ENCODE assay signal across 8 mouse cellular contexts in genomic region chr5:110106901-110107564, GRCm38 (mm10). TPM values are rescaled to one million over a fixed set of nuclear protein-coding genes. Genes with fewer than 3 reads are reported as not detected.
DNase-seq lines count a peak whose midpoint lies in the region; ATAC-seq and TF ChIP-seq lines count a peak whose summit lies in the region.

No protein-coding gene starts in this region.

- H3K9me3 ChIP-seq in midbrain, postnatal 0 days (ENCODE audit: low read length): no peaks in the 10 kb centered on the region

- H3K36me3 ChIP-seq in midbrain, postnatal 0 days (ENCODE audit: insufficient read depth, low read length): peaks cover 30% of the 10 kb centered on the region

- H3K4me3 ChIP-seq in midbrain, postnatal 0 days (ENCODE audit: low read depth, low read length): peak overlapping the region; percentile 57

- peak overlapping the region; percentile 77 for H3K9ac ChIP-seq in midbrain, postnatal 0 days (replicated peaks; ENCODE audit: low read length, poor library complexity, severe bottlenecking)

- no peak for DNase-seq in cerebellum, adult 9-10 months
- DNase-seq in retina, adult 2 months (ENCODE audit: low read depth, low spot score): peak; percentile 9
- no peak for DNase-seq in retina, embryonic 14.5 days (ENCODE audit: low spot score)
- DNase-seq in gastrocnemius, postnatal 4 days (ENCODE audit: low spot score in 2 of 2): peak; percentile 27 to 57
- peak; percentile 23 to 31 for DNase-seq in left cerebral cortex, adult 18-20 months (ENCODE audit: low spot score in 2 of 2)
- no peak for DNase-seq in midbrain, postnatal 0 days (ENCODE audit: low spot score)

- H3K4me2 ChIP-seq in midbrain, postnatal 0 days (ENCODE audit: low read depth, low read length, poor library complexity, severe bottlenecking): peak overlapping the region; percentile 87

- TF ChIP-seq CTCF in midbrain, postnatal 0 days (IDR thresholded peaks at IDR 0.05): 0 out of 2 replicates have a peak, but pooled peaks have one; percentile 1

- peaks cover 11% of the 10 kb centered on the region; the same call in 1 of the 2 replicates for H3K4me1 ChIP-seq in midbrain, postnatal 0 days (ENCODE audit: insufficient read depth, low read length)

- no peaks in the 10 kb centered on the region for H3K27me3 ChIP-seq in midbrain, postnatal 0 days (ENCODE audit: insufficient read depth, low read length)

- 17% methylated on average over 40 of the region's 41 CpGs for WGBS in midbrain, postnatal 0 days

- ATAC-seq in cerebellum, adult (ENCODE audit: insufficient number of reproducible peaks, low FRiP score, low TSS enrichment): peak; percentile 7; the same call in 1 of the 2 replicates
- peak; percentile 9 for ATAC-seq in midbrain, postnatal 0 days (ENCODE audit: low FRiP score)
- no peak for ATAC-seq in granulocyte monocyte progenitor cell, adult 5-6 weeks (replicated peaks; ENCODE audit: poor library complexity, severe bottlenecking)

- H3K27ac ChIP-seq in midbrain, postnatal 0 days (ENCODE audit: low read depth, low read length): peak overlapping the region; percentile 93

RNA-seq across cellular contexts. Expression of gene Gtpbp6, which starts 1.0 kb away (rescaled TPM):
- 10 to 100 TPM; 24.5 to 29.1 TPM for total RNA-seq in gastrocnemius, postnatal 4 days (2021)
- total RNA-seq in left cerebral cortex, adult 18-20 months (2021): 10 to 100 TPM; 81.8 to 96.5 TPM
- 119 and 135 TPM in 2 replicates for total RNA-seq in midbrain, postnatal 0 days (2014; rRNA removed)
- 57.5 and 65.3 TPM in 2 replicates for polyA plus RNA-seq in midbrain, postnatal 0 days (2015; fragmentation: Nextera tagmentation; extraction: Ambion mirVana)
- total RNA-seq in granulocyte monocyte progenitor cell, adult 5-6 weeks (2014; fragmentation: Nextera tagmentation): 20.4 and 32.2 TPM in 2 replicates
- 9.2 and 14.0 TPM in 2 replicates for total RNA-seq in granulocyte monocyte progenitor cell, adult 5-6 weeks (2017)

RNA-seq across cellular contexts. Expression of gene Zfp605, which starts 2.9 kb away (rescaled TPM):
- 1 to 10 TPM; 2.9 to 4.1 TPM for total RNA-seq in gastrocnemius, postnatal 4 days (2021)
- 10 to 100 TPM; 15.5 to 15.7 TPM for total RNA-seq in left cerebral cortex, adult 18-20 months (2021)
- total RNA-seq in midbrain, postnatal 0 days (2014; rRNA removed): 10.9 and 16.4 TPM in 2 replicates
- 14.7 and 16.8 TPM in 2 replicates for polyA plus RNA-seq in midbrain, postnatal 0 days (2015; fragmentation: Nextera tagmentation; extraction: Ambion mirVana)
- total RNA-seq in granulocyte monocyte progenitor cell, adult 5-6 weeks (2014; fragmentation: Nextera tagmentation): 6.4 and 8.4 TPM in 2 replicates
- total RNA-seq in granulocyte monocyte progenitor cell, adult 5-6 weeks (2017): 3.3 and 9.3 TPM in 2 replicates

RNA-seq across cellular contexts. Expression of gene Plcxd1, which starts 7.3 kb away (rescaled TPM):
- not detected for total RNA-seq in gastrocnemius, postnatal 4 days (2021)
- total RNA-seq in left cerebral cortex, adult 18-20 months (2021): 10 to 100 TPM; 10.4 to 10.9 TPM
- 20.9 and 21.6 TPM in 2 replicates for total RNA-seq in midbrain, postnatal 0 days (2014; rRNA removed)
- 10.0 and 10.5 TPM in 2 replicates for polyA plus RNA-seq in midbrain, postnatal 0 days (2015; fragmentation: Nextera tagmentation; extraction: Ambion mirVana)
- not detected in 2 replicates for total RNA-seq in granulocyte monocyte progenitor cell, adult 5-6 weeks (2014; fragmentation: Nextera tagmentation)
- not detected in 2 replicates for total RNA-seq in granulocyte monocyte progenitor cell, adult 5-6 weeks (2017)

RNA-seq across cellular contexts. Expression of gene Gm35315, which starts 12.8 kb away (rescaled TPM):
- under 1 TPM; 0.23 to 0.29 TPM for total RNA-seq in gastrocnemius, postnatal 4 days (2021)
- total RNA-seq in left cerebral cortex, adult 18-20 months (2021): under 1 TPM; 0.40 to 0.53 TPM
- total RNA-seq in midbrain, postnatal 0 days (2014; rRNA removed): 0.28 and 0.88 TPM in 2 replicates
- polyA plus RNA-seq in midbrain, postnatal 0 days (2015; fragmentation: Nextera tagmentation; extraction: Ambion mirVana): 0.39 and 0.40 TPM in 2 replicates
- total RNA-seq in granulocyte monocyte progenitor cell, adult 5-6 weeks (2014; fragmentation: Nextera tagmentation): 0.73 and 1.7 TPM in 2 replicates
- total RNA-seq in granulocyte monocyte progenitor cell, adult 5-6 weeks (2017): 0.72 and 1.6 TPM in 2 replicates

RNA-seq across cellular contexts. Expression of gene Chfr, which starts 28.6 kb away (rescaled TPM):
- total RNA-seq in gastrocnemius, postnatal 4 days (2021): 10 to 100 TPM; 24.8 to 27.6 TPM
- 10 to 100 TPM; 42.3 to 54.0 TPM for total RNA-seq in left cerebral cortex, adult 18-20 months (2021)
- 58.0 and 70.8 TPM in 2 replicates for total RNA-seq in midbrain, postnatal 0 days (2014; rRNA removed)
- polyA plus RNA-seq in midbrain, postnatal 0 days (2015; fragmentation: Nextera tagmentation; extraction: Ambion mirVana): 62.5 and 62.6 TPM in 2 replicates
- 28.0 and 33.3 TPM in 2 replicates for total RNA-seq in granulocyte monocyte progenitor cell, adult 5-6 weeks (2014; fragmentation: Nextera tagmentation)
- 39.4 and 45.1 TPM in 2 replicates for total RNA-seq in granulocyte monocyte progenitor cell, adult 5-6 weeks (2017)

Comparison
In these comparisons a context has a peak if more than half of its experiments do, and no peak if none do; other contexts are left out.
1. DNase-seq: peak in retina, adult 2 months (single experiment), gastrocnemius, postnatal 4 days (2 of 2) and left cerebral cortex, adult 18-20 months (2 of 2); none in cerebellum, adult 9-10 months (single experiment), retina, embryonic 14.5 days (single experiment) and midbrain, postnatal 0 days (single experiment).
2. RNA of gene Plcxd1, which starts 7.3 kb away (total RNA-seq): 20.9 to 21.6 TPM in midbrain, postnatal 0 days and 10.4 to 10.9 TPM in left cerebral cortex, adult 18-20 months; not detected in gastrocnemius, postnatal 4 days and not detected in granulocyte monocyte progenitor cell, adult 5-6 weeks; every median in the first group is over 10 times any median in the second.